Mouse (Mus musculus): ENCODE results near the gene Desi2. TPM values are rescaled to one million over a fixed set of nuclear protein-coding genes. Genes with fewer than 3 reads are reported as not detected.
"Not testable (repeated sequence)": the region's sequence is repeated elsewhere in the genome, so short reads cannot be mapped to it uniquely, and the experiment has no call there.

The Desi2 gene
- polyA plus RNA-seq, 1 experiment, result 0.12 TPM

GRCm38 (mm10) chr1:178254598-178254997 is 67.4 kb downstream of the Desi2 start:
- no peaks in the 10 kb centered on the region for H3K4me1 ChIP-seq (ENCODE audit: control insufficient read depth)
- peaks cover 15% of the 10 kb centered on the region for H3K36me3 ChIP-seq (ENCODE audit: control insufficient read depth)
- no peak overlapping the region for H3K4me3 ChIP-seq (replicated peaks)
- no peak for TF ChIP-seq TAL1 (IDR thresholded peaks at IDR 0.05; ENCODE audit: low read length)
- no peak for TF ChIP-seq GATA1 (IDR thresholded peaks at IDR 0.05; ENCODE audit: low read length)
- no peaks in the 10 kb centered on the region for H3K27me3 ChIP-seq (ENCODE audit: control insufficient read depth)
- H3K9me3 ChIP-seq (ENCODE audit: control insufficient read depth, low read length), result no peaks in the 10 kb centered on the region

GRCm38 (mm10) chr1:178256351-178256750 is 69.1 kb downstream of the Desi2 start:
- no peaks in the 10 kb centered on the region for H3K4me1 ChIP-seq (ENCODE audit: control insufficient read depth)
- no peaks in the 10 kb centered on the region for H3K9me3 ChIP-seq (ENCODE audit: control insufficient read depth, low read length)

GRCm38 (mm10) chr1:178258821-178259220 is 71.6 kb downstream of the Desi2 start:
- Histone ChIP-seq H3K9me3 (ENCODE audit: control insufficient read depth, low read length) (no peaks in the 10 kb centered on the region), H3K36me3 (ENCODE audit: control insufficient read depth) (peaks cover 3% of the 10 kb centered on the region; the same call in 1 of the 2 replicates), H3K4me1 (ENCODE audit: control insufficient read depth) (no peaks in the 10 kb centered on the region), H3K27me3 (ENCODE audit: control insufficient read depth) (no peaks in the 10 kb centered on the region), H3K4me3 (replicated peaks) (no peak overlapping the region)
- no peak for TF ChIP-seq GATA1 (IDR thresholded peaks at IDR 0.05; ENCODE audit: low read length)
- TF ChIP-seq TAL1 (IDR thresholded peaks at IDR 0.05; ENCODE audit: low read length), result no peak

More at GRCm38 (mm10) chr1:178256351-178256750, 69.1 kb downstream of the Desi2 start:
- no peak overlapping the region for H3K4me3 ChIP-seq (replicated peaks)
- H3K27me3 ChIP-seq (ENCODE audit: control insufficient read depth), result no peaks in the 10 kb centered on the region
- TF ChIP-seq GATA1 (IDR thresholded peaks at IDR 0.05; ENCODE audit: low read length) (no peak), TAL1 (IDR thresholded peaks at IDR 0.05; ENCODE audit: low read length) (no peak)
- peaks cover 7% of the 10 kb centered on the region for H3K36me3 ChIP-seq (ENCODE audit: control insufficient read depth)

GRCm38 (mm10) chr1:178265381-178265780 is 78.2 kb downstream of the Desi2 start:
- H3K4me1 ChIP-seq (ENCODE audit: control insufficient read depth); H3K36me3 ChIP-seq (ENCODE audit: control insufficient read depth); H3K9me3 ChIP-seq (ENCODE audit: control insufficient read depth, low read length); H3K27me3 ChIP-seq (ENCODE audit: control insufficient read depth); H3K4me3 ChIP-seq (replicated peaks): not testable (repeated sequence)

- Histone ChIP-seq H3K4me1 (ENCODE audit: control insufficient read depth) (no peaks in the 10 kb centered on the region), H3K36me3 (ENCODE audit: control insufficient read depth) (no peaks in the 10 kb centered on the region), H3K4me3 (replicated peaks) (no peak overlapping the region), H3K27me3 (ENCODE audit: control insufficient read depth) (peaks cover 5% of the 10 kb centered on the region), H3K9me3 (ENCODE audit: control insufficient read depth, low read length) (peaks cover 6% of the 10 kb centered on the region; the same call in 1 of the 2 replicates)
- no peak for TF ChIP-seq GATA1 (IDR thresholded peaks at IDR 0.05; ENCODE audit: low read length)
- no peak for TF ChIP-seq TAL1 (IDR thresholded peaks at IDR 0.05; ENCODE audit: low read length)
Observed at GRCm38 (mm10) chr1:178270635-178271034, 83.4 kb downstream of the Desi2 start.

- TF ChIP-seq GATA1 (IDR thresholded peaks at IDR 0.05; ENCODE audit: low read length), result no peak
- TF ChIP-seq TAL1 (IDR thresholded peaks at IDR 0.05; ENCODE audit: low read length), result no peak
- no peaks in the 10 kb centered on the region; the same call in 1 of the 2 replicates for H3K4me1 ChIP-seq (ENCODE audit: control insufficient read depth)
- H3K4me3 ChIP-seq (replicated peaks), result no peak overlapping the region
Observed at GRCm38 (mm10) chr1:178275174-178275730, 88.0 kb downstream of the Desi2 start.

GRCm38 (mm10) chr1:178275738-178276053 is 88.5 kb downstream of the Desi2 start:
- no peak for TF ChIP-seq TAL1 (IDR thresholded peaks at IDR 0.05; ENCODE audit: low read length)
- no peak for TF ChIP-seq GATA1 (IDR thresholded peaks at IDR 0.05; ENCODE audit: low read length)
- Histone ChIP-seq H3K4me3 (replicated peaks) (peak overlapping the region; percentile 47), H3K36me3 (ENCODE audit: control insufficient read depth) (no peaks in the 10 kb centered on the region), H3K4me1 (ENCODE audit: control insufficient read depth) (no peaks in the 10 kb centered on the region; the same call in 1 of the 2 replicates), H3K9me3 (ENCODE audit: control insufficient read depth, low read length) (peaks cover 6% of the 10 kb centered on the region; the same call in 1 of the 2 replicates), H3K27me3 (ENCODE audit: control insufficient read depth) (peaks cover 23% of the 10 kb centered on the region)

More at GRCm38 (mm10) chr1:178275174-178275730, 88.0 kb downstream of the Desi2 start:
- H3K27me3 ChIP-seq (ENCODE audit: control insufficient read depth), result peaks cover 23% of the 10 kb centered on the region
- H3K9me3 ChIP-seq (ENCODE audit: control insufficient read depth, low read length), result peaks cover 6% of the 10 kb centered on the region; the same call in 1 of the 2 replicates
- H3K36me3 ChIP-seq (ENCODE audit: control insufficient read depth), result no peaks in the 10 kb centered on the region

GRCm38 (mm10) chr1:178276054-178276911 is 89.1 kb downstream of the Desi2 start:
- H3K9me3 ChIP-seq (ENCODE audit: control insufficient read depth, low read length), result peaks cover 6% of the 10 kb centered on the region; the same call in 1 of the 2 replicates
- peaks cover 23% of the 10 kb centered on the region for H3K27me3 ChIP-seq (ENCODE audit: control insufficient read depth)
- peak overlapping the region; percentile 47 for H3K4me3 ChIP-seq (replicated peaks)
- no peaks in the 10 kb centered on the region for H3K36me3 ChIP-seq (ENCODE audit: control insufficient read depth)
- no peak for TF ChIP-seq GATA1 (IDR thresholded peaks at IDR 0.05; ENCODE audit: low read length)
- no peak for TF ChIP-seq TAL1 (IDR thresholded peaks at IDR 0.05; ENCODE audit: low read length)
- H3K4me1 ChIP-seq (ENCODE audit: control insufficient read depth), result no peaks in the 10 kb centered on the region; the same call in 1 of the 2 replicates

- H3K9me3 ChIP-seq (ENCODE audit: control insufficient read depth, low read length); H3K4me1 ChIP-seq (ENCODE audit: control insufficient read depth); H3K4me3 ChIP-seq (replicated peaks); H3K36me3 ChIP-seq (ENCODE audit: control insufficient read depth); H3K27me3 ChIP-seq (ENCODE audit: control insufficient read depth): not testable (repeated sequence)
Observed at GRCm38 (mm10) chr1:178283314-178283713, 96.1 kb downstream of the Desi2 start.

All from erythroblast, embryonic 14.5 days (primary cell).